Mouse (Mus musculus): Measurements from ENCODE around the gene Lat2.

Lat2 gene

GRCm38 (mm10) chr5:134571730-134572507, 42.9 kb downstream of the Lat2 start:
- peak; percentile 93 for DNase-seq (ENCODE audit: low spot score)

GRCm38 (mm10) chr5:134568964-134569491, 45.8 kb downstream of the Lat2 start:
- no peak for DNase-seq (ENCODE audit: low spot score)

- no peak for DNase-seq (ENCODE audit: low spot score)
Measured at GRCm38 (mm10) chr5:134568030-134568429, 46.8 kb downstream of the Lat2 start.

GRCm38 (mm10) chr5:134567445-134567844, 47.4 kb downstream of the Lat2 start:
- no peak for DNase-seq (ENCODE audit: low spot score)

GRCm38 (mm10) chr5:134565696-134566095, 49.1 kb downstream of the Lat2 start:
- no peak for DNase-seq (ENCODE audit: low spot score)

GRCm38 (mm10) chr5:134564272-134564671, 50.6 kb downstream of the Lat2 start:
- no peak for DNase-seq (ENCODE audit: low spot score)

- DNase-seq (ENCODE audit: low spot score), result no peak
Measured at GRCm38 (mm10) chr5:134560450-134561171, 54.2 kb downstream of the Lat2 start.

- DNase-seq (ENCODE audit: low spot score), result no peak
Measured at GRCm38 (mm10) chr5:134560071-134560449, 54.8 kb downstream of the Lat2 start, which contains the start of gene Syna. Syna (minus strand) TSS chr5:134560171.

GRCm38 (mm10) chr5:134555463-134556164, 59.2 kb downstream of the Lat2 start:
- peak; percentile 89 for DNase-seq (ENCODE audit: low spot score)

GRCm38 (mm10) chr5:134553951-134554546, 60.8 kb downstream of the Lat2 start:
- no peak for DNase-seq (ENCODE audit: low spot score)

- peak; percentile 93 for DNase-seq (ENCODE audit: low spot score)
Measured at GRCm38 (mm10) chr5:134552110-134552972, 62.5 kb downstream of the Lat2 start, which contains the start of gene Clip2. Clip2 (minus strand) TSS chr5:134552434.

- peak; percentile 55 for DNase-seq (ENCODE audit: low spot score)
Measured at GRCm38 (mm10) chr5:134551233-134552109, 63.4 kb downstream of the Lat2 start.

GRCm38 (mm10) chr5:134550836-134551232, 64.0 kb downstream of the Lat2 start:
- no peak for DNase-seq (ENCODE audit: low spot score)

Measured in embryo, embryonic 10.5 days (tissue).